Mouse (Mus musculus) C2C12 (cell line): ENCODE measurements at regions not wholly inside any gene's neighbourhood (a gene's known extent, or its start where the extent isn't known, plus 50 kb on each side); places are given as distances from the start of the nearest gene placed in this dataset.

Experiments used
- CTCF ChIP-seq: IDR thresholded peaks from one replicate; pipeline ENCODE4 v1.5.1; 2011; ENCODE audit not compliant: control insufficient read depth, insufficient read depth, insufficient read length
- MYOG ChIP-seq: IDR thresholded peaks from one replicate; pipeline ENCODE4 v1.6.1; 2011; ENCODE audit not compliant: control insufficient read depth, insufficient read length; ENCODE audit errors: extremely low read depth
- USF1 ChIP-seq: IDR thresholded peaks from one replicate; pipeline ENCODE4 v1.6.1; 2011; ENCODE audit warnings: low read depth, mild to moderate bottlenecking, control low read depth, moderate library complexity

DNA sequence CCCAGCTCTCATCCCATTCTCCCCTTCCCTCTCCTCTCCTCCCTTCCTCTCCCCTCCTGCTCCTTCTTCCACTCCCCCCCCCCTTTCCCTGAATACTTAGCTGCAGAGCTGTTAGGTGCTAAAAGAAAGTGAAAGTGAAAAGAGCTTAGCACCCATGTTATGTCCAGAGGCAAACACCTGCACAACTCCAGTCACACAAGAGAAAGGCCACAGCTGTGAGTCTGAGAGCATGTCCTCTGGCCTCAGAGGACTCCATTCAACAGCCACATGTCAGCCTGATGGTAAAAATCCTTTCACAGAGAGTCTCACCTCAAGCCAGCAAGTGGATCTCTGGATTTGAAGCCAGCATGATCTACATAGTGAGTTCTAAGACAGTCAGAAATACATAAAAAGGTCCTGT, 187.9 kb downstream of the Tcp10c start:
- TF ChIP-seq CTCF (no peak), MYOG (no peak), USF1 (no peak)
